Mouse (Mus musculus): ENCODE measurements around the gene Mpp4. TPM values are rescaled to one million over a fixed set of nuclear protein-coding genes. Genes with fewer than 3 reads are reported as not detected.

The Mpp4 gene
- polyA plus RNA-seq, 1 experiment: 0.51 TPM

DNA sequence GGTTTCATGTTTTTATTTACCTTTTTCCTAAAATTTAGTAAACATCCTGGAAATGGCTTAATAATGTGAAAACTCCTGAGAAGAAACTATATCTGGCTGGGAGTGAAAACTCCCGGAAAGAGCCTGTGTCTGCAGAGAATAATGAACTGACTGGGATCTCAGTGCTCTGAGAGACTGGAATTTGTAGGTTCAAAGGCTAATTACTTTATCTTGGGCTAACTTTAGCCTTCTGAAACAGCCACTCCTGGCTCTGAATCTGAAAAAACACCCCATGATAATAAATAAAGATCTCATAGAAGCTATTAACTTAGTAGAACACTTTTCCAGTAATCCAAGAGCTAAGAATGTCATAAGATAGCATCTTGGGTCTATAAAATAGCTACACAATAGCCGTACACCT, 5.4 kb upstream of the Mpp4 start:
- no peak overlapping the region for H3K4me3 ChIP-seq (ENCODE audit: insufficient read depth, poor library complexity, severe bottlenecking)
- H3K79me2 ChIP-seq (ENCODE audit: control insufficient read depth, insufficient read depth): no peaks in the 10 kb centered on the region
- H3K27me3 ChIP-seq (ENCODE audit: control insufficient read depth, insufficient read depth, insufficient read length): no peaks in the 10 kb centered on the region
- TF ChIP-seq MAX (IDR thresholded peaks at IDR 0.05): no peak
- no peak for TF ChIP-seq MYOD1 (IDR thresholded peaks at IDR 0.05; ENCODE audit: control insufficient read depth, insufficient read length, low read depth)
- no peak for TF ChIP-seq USF1 (IDR thresholded peaks at IDR 0.05; ENCODE audit: low read depth)
- no peak for TF ChIP-seq FOSL1 (IDR thresholded peaks at IDR 0.05; ENCODE audit: insufficient read depth, low read length, poor library complexity, severe bottlenecking)
- TF ChIP-seq CTCF (IDR thresholded peaks at IDR 0.05; ENCODE audit: control insufficient read depth, insufficient read depth, insufficient read length): no peak
- TF ChIP-seq MYOG (IDR thresholded peaks at IDR 0.05; ENCODE audit: control insufficient read depth, extremely low read depth, insufficient read length): no peak
- TF ChIP-seq CEBPB (IDR thresholded peaks at IDR 0.05; ENCODE audit: low read depth): no peak
- H3ac ChIP-seq (ENCODE audit: control insufficient read depth, insufficient read length, low read depth): no peak overlapping the region
- peaks cover 38% of the 10 kb centered on the region for H3K36me3 ChIP-seq (ENCODE audit: control insufficient read depth, insufficient read depth)
- no peaks in the 10 kb centered on the region for H3K79me3 ChIP-seq (ENCODE audit: low read depth)

DNA sequence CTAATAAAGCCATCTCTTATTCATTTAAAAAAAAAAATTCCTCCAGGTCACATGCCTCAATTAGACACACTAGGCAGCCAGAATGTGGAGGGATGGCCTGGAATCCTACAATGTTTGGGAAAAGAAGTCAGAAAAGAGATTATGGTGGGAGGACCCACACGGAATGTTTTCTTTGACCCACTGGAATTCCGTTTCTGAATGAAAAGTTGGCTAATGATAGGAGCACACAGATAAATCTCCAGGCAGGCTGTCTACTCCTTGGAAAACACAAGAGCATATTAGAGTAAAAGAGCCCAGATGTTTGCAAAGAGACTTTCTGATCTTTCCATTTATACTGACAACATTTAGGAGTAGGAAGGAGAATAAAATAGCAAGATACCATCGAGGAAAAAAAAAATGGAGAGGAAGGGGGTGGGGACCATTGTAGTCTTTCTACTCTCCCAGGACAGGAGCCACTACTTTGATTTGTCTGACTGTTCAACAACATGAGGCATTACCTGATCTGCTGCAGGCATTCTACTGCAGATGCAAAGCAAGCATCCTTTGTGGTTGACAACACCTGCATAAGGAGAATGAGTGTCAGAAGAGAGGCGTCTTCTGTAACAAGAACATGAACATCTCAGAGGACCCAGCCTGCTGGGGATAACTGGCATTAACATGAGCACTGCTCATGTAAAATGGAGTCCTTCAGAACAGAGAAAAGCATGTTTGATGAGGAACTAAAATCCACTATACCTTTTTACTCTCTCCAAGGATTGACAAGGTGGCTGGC, 4.7 kb upstream of the Mpp4 start:
- TF ChIP-seq MYOG (IDR thresholded peaks at IDR 0.05; ENCODE audit: control insufficient read depth, extremely low read depth, insufficient read length) (no peak), FOSL1 (IDR thresholded peaks at IDR 0.05; ENCODE audit: insufficient read depth, low read length, poor library complexity, severe bottlenecking) (no peak), USF1 (IDR thresholded peaks at IDR 0.05; ENCODE audit: low read depth) (no peak), MAX (IDR thresholded peaks at IDR 0.05) (no peak), CEBPB (IDR thresholded peaks at IDR 0.05; ENCODE audit: low read depth) (no peak), CTCF (IDR thresholded peaks at IDR 0.05; ENCODE audit: control insufficient read depth, insufficient read depth, insufficient read length) (no peak), MYOD1 (IDR thresholded peaks at IDR 0.05; ENCODE audit: control insufficient read depth, insufficient read length, low read depth) (no peak)
- Histone ChIP-seq H3K27me3 (ENCODE audit: control insufficient read depth, insufficient read depth, insufficient read length) (no peaks in the 10 kb centered on the region), H3K36me3 (ENCODE audit: control insufficient read depth, insufficient read depth) (peaks cover 38% of the 10 kb centered on the region), H3K79me2 (ENCODE audit: control insufficient read depth, insufficient read depth) (no peaks in the 10 kb centered on the region), H3ac (ENCODE audit: control insufficient read depth, insufficient read length, low read depth) (no peak overlapping the region), H3K4me3 (ENCODE audit: insufficient read depth, poor library complexity, severe bottlenecking) (no peak overlapping the region), H3K79me3 (ENCODE audit: low read depth) (no peaks in the 10 kb centered on the region)

DNA sequence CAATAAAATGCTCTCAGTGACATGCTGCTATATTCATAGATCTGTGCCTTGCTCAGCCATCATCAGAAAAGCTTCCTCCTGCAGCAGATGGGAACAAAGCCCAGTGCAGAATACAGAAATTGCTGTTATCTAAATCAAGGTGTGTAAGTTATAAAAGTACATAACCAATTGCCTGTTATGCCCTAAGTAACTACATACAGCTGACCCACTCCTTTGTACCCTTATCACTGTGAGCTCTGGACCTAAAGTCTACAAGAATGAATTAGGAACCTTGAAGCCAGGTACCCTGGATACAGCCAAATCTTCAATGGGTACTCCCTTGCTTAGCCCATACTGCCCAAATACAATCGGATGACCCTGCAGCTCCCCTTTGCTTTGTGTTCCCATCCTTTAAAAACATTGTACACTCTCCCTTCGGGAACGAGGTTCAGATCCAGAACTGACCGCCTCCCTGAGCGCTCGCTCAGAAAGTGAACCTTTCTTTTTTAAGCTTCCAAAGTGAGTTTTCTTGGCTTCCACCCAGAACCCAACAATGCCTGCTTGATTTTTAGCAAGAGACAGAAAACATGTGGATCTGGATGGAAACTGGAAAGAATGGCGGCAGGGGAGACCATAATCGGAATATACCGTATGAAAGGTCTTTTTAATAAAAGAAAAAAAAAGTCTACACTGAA, 3.2 kb upstream of the Mpp4 start:
- no peaks in the 10 kb centered on the region for H3K79me3 ChIP-seq (ENCODE audit: low read depth)
- no peak for TF ChIP-seq MYOD1 (IDR thresholded peaks at IDR 0.05; ENCODE audit: control insufficient read depth, insufficient read length, low read depth)
- no peak for TF ChIP-seq CEBPB (IDR thresholded peaks at IDR 0.05; ENCODE audit: low read depth)
- TF ChIP-seq MAX (IDR thresholded peaks at IDR 0.05): no peak
- TF ChIP-seq USF1 (IDR thresholded peaks at IDR 0.05; ENCODE audit: low read depth): no peak
- TF ChIP-seq CTCF (IDR thresholded peaks at IDR 0.05; ENCODE audit: control insufficient read depth, insufficient read depth, insufficient read length): no peak
- no peaks in the 10 kb centered on the region for H3K79me2 ChIP-seq (ENCODE audit: control insufficient read depth, insufficient read depth)
- no peak overlapping the region for H3K4me3 ChIP-seq (ENCODE audit: insufficient read depth, poor library complexity, severe bottlenecking)
- H3K36me3 ChIP-seq (ENCODE audit: control insufficient read depth, insufficient read depth): peaks cover 32% of the 10 kb centered on the region
- no peaks in the 10 kb centered on the region for H3K27me3 ChIP-seq (ENCODE audit: control insufficient read depth, insufficient read depth, insufficient read length)
- H3ac ChIP-seq (ENCODE audit: control insufficient read depth, insufficient read length, low read depth): no peak overlapping the region

DNA sequence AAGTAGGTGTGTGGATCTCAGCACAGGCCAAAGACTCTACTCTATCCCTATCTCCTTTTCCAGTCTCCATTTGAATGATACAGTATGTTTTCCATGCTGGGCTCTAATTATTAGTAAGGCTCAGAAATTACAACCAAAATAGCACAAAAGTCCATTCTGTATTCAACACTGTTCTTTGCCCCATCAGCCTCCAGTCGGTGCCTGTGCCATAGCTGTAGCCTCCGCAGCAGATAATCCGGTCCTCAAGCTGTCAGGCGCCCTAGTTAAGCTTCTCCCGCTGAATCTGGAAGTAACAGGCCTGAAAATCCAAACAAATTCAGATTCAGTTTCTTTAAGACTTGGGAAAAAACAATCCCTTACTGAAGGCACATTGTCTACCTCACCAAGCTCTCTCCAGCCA, 729 bp upstream of the Mpp4 start:
- H3K27me3 ChIP-seq (ENCODE audit: control insufficient read depth, insufficient read depth, insufficient read length): no peaks in the 10 kb centered on the region
- H3ac ChIP-seq (ENCODE audit: control insufficient read depth, insufficient read length, low read depth): no peak overlapping the region
- H3K4me3 ChIP-seq (ENCODE audit: insufficient read depth, poor library complexity, severe bottlenecking): no peak overlapping the region
- TF ChIP-seq FOSL1 (IDR thresholded peaks at IDR 0.05; ENCODE audit: insufficient read depth, low read length, poor library complexity, severe bottlenecking): no peak
- no peak for TF ChIP-seq CTCF (IDR thresholded peaks at IDR 0.05; ENCODE audit: control insufficient read depth, insufficient read depth, insufficient read length)
- no peak for TF ChIP-seq MYOG (IDR thresholded peaks at IDR 0.05; ENCODE audit: control insufficient read depth, extremely low read depth, insufficient read length)
- TF ChIP-seq CEBPB (IDR thresholded peaks at IDR 0.05; ENCODE audit: low read depth): no peak
- TF ChIP-seq USF1 (IDR thresholded peaks at IDR 0.05; ENCODE audit: low read depth): no peak
- no peaks in the 10 kb centered on the region for H3K79me2 ChIP-seq (ENCODE audit: control insufficient read depth, insufficient read depth)
- peaks cover 23% of the 10 kb centered on the region for H3K36me3 ChIP-seq (ENCODE audit: control insufficient read depth, insufficient read depth)
- H3K79me3 ChIP-seq (ENCODE audit: low read depth): no peaks in the 10 kb centered on the region

DNA sequence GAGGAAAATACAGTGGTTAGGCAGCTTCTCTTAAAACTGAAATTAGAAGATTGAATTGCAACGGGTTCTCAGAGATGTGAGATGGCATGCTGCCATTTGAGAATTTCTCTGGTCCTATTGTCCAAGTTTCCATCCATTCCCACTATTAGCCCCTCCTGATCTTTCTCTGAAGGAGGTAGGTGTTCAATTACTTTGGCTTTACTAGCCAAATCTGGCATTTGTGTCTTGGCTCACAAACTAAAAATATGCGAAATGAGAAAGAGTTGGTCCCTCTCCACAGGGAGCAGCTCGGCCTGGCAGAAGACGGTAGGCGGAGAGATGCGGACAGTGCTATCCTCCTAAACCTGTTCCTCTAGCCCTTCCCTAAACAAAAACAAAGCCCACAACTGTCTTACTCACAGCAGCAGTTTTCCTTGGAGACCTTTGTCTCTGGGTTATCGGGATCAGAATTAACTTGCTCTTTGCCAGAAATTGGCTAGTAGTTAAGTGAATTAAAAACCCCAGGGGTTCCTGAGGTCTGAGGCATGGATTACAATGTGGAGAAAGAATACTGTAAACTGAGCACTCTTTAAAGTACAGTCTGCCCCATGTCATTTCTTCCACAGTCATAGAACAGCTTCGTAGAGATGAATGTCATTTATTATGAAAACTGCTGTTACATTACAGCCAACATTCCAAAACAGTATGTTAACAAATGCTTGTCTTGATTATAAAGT, 722 bp downstream of the Mpp4 start:
- H3K27me3 ChIP-seq (ENCODE audit: control insufficient read depth, insufficient read depth, insufficient read length): no peaks in the 10 kb centered on the region
- H3ac ChIP-seq (ENCODE audit: control insufficient read depth, insufficient read length, low read depth): peak overlapping the region; percentile 32
- TF ChIP-seq CTCF (IDR thresholded peaks at IDR 0.05; ENCODE audit: control insufficient read depth, insufficient read depth, insufficient read length): no peak
- TF ChIP-seq FOSL1 (IDR thresholded peaks at IDR 0.05; ENCODE audit: insufficient read depth, low read length, poor library complexity, severe bottlenecking): no peak
- no peak for TF ChIP-seq USF1 (IDR thresholded peaks at IDR 0.05; ENCODE audit: low read depth)
- H3K4me3 ChIP-seq (ENCODE audit: insufficient read depth, poor library complexity, severe bottlenecking): no peak overlapping the region
- peaks cover 23% of the 10 kb centered on the region for H3K36me3 ChIP-seq (ENCODE audit: control insufficient read depth, insufficient read depth)
- no peaks in the 10 kb centered on the region for H3K79me3 ChIP-seq (ENCODE audit: low read depth)
- H3K79me2 ChIP-seq (ENCODE audit: control insufficient read depth, insufficient read depth): no peaks in the 10 kb centered on the region
